Comparison of ENCODE assay signal across 17 mouse cellular contexts in genomic region chr19:12497909-12498308, GRCm38 (mm10). TPM values are rescaled to one million over a fixed set of nuclear protein-coding genes. Genes with fewer than 3 reads are reported as not detected.
DNase-seq lines count a peak whose midpoint lies in the region; ATAC-seq and TF ChIP-seq lines count a peak whose summit lies in the region.
"Had no signal": no experiment of that assay in that cellular context is flagged by ENCODE, and none has a peak within 500 bp of the region (broad histone marks: within the 10 kb centered on the region; RNA-seq: fewer than 3 reads in every experiment).

No protein-coding gene starts in this region.

- peak overlapping the region; percentile 97 for H3K27ac ChIP-seq in hindbrain, embryonic 14.5 days
- H3K27ac ChIP-seq in midbrain, embryonic 15.5 days = no peak overlapping the region
- no peak overlapping the region for H3K27ac ChIP-seq in kidney, embryonic 15.5 days
- H3K27ac ChIP-seq: embryonic facial prominence, embryonic 15.5 days had no signal

- H3K9ac ChIP-seq in hindbrain, embryonic 14.5 days = no peak overlapping the region
- H3K9ac ChIP-seq in midbrain, embryonic 15.5 days = no peak overlapping the region
- no peak overlapping the region for H3K9ac ChIP-seq in kidney, embryonic 15.5 days
- H3K9ac ChIP-seq: embryonic facial prominence, embryonic 15.5 days had no signal

- WGBS in hindbrain, embryonic 14.5 days = 22% methylated on average over 2 of the region's 2 CpGs
- 46% methylated on average over 2 of the region's 2 CpGs for WGBS in midbrain, embryonic 15.5 days
- WGBS in kidney, embryonic 15.5 days = 83% methylated on average over 2 of the region's 2 CpGs

- H3K36me3 ChIP-seq in hindbrain, embryonic 14.5 days (replicated peaks; ENCODE audit: control insufficient read depth, insufficient read depth) = peaks cover 7% of the 10 kb centered on the region
- no peaks in the 10 kb centered on the region for H3K36me3 ChIP-seq in midbrain, embryonic 15.5 days (replicated peaks)
- H3K36me3 ChIP-seq in kidney, embryonic 15.5 days = no peaks in the 10 kb centered on the region
- H3K36me3 ChIP-seq: embryonic facial prominence, embryonic 15.5 days had no signal

- peak; percentile 28 for ATAC-seq in frontal cortex, adult (ENCODE audit: low TSS enrichment)
- no peak for ATAC-seq in hindbrain, embryonic 14.5 days (ENCODE audit: low FRiP score)
- ATAC-seq in midbrain, embryonic 15.5 days (replicated peaks) = no peak
- no peak for ATAC-seq in kidney, embryonic 15.5 days (replicated peaks; ENCODE audit: low FRiP score)

- H3K4me2 ChIP-seq in hindbrain, embryonic 14.5 days (replicated peaks) = peak overlapping the region; percentile 82
- H3K4me2 ChIP-seq in midbrain, embryonic 15.5 days = peak overlapping the region; percentile 89; the same call in 1 of the 2 replicates
- H3K4me2 ChIP-seq in kidney, embryonic 15.5 days = no peak overlapping the region
- H3K4me2 ChIP-seq: embryonic facial prominence, embryonic 15.5 days had no signal

- peak overlapping the region; percentile 96; the same call in 1 of the 2 replicates for H3K4me3 ChIP-seq in hindbrain, embryonic 14.5 days (replicated peaks; ENCODE audit: low read length)
- no peak overlapping the region for H3K4me3 ChIP-seq in midbrain, embryonic 15.5 days
- no peak overlapping the region for H3K4me3 ChIP-seq in kidney, embryonic 15.5 days (replicated peaks)
- H3K4me3 ChIP-seq: embryonic facial prominence, embryonic 15.5 days had no signal

- no peak for TF ChIP-seq CTCF in brain, embryonic 14.5 days (IDR thresholded peaks at IDR 0.05; ENCODE audit: borderline replicate concordance, extremely low read depth, insufficient read depth, insufficient read length)

- H3K4me1 ChIP-seq in hindbrain, embryonic 14.5 days (replicated peaks; ENCODE audit: control insufficient read depth, insufficient read depth, low read length) = peaks cover 48% of the 10 kb centered on the region
- H3K4me1 ChIP-seq in midbrain, embryonic 15.5 days = peaks cover 44% of the 10 kb centered on the region
- peaks cover 20% of the 10 kb centered on the region for H3K4me1 ChIP-seq in kidney, embryonic 15.5 days

- no peak for TF ChIP-seq POLR2A in brain, embryonic 14.5 days (IDR thresholded peaks at IDR 0.05; ENCODE audit: borderline replicate concordance, extremely low read depth, insufficient read depth, insufficient read length, poor library complexity, severe bottlenecking)

- H3K9me3 ChIP-seq in hindbrain, embryonic 14.5 days (ENCODE audit: control insufficient read depth, low read length) = no peaks in the 10 kb centered on the region
- H3K9me3 ChIP-seq in midbrain, embryonic 15.5 days = no peaks in the 10 kb centered on the region
- H3K9me3 ChIP-seq in kidney, embryonic 15.5 days (replicated peaks) = no peaks in the 10 kb centered on the region
- H3K9me3 ChIP-seq: embryonic facial prominence, embryonic 15.5 days had no signal

- no peak for DNase-seq in frontal cortex, postnatal 10 days (ENCODE audit: low spot score in 2 of 2)
- peak; percentile 50 for DNase-seq in brain, embryonic 14.5 days (ENCODE audit: low read depth)
- DNase-seq in hindbrain, embryonic 14.5 days (ENCODE audit: low spot score) = peak; percentile 63
- no peak for DNase-seq in kidney, postnatal 14 days
- no peak for DNase-seq in kidney, adult 11 months
- DNase-seq: B cell, adult 2 months; cerebellum, adult 18-20 months; kidney, postnatal 10 days; liver; lung, adult 18-20 months; lung, postnatal 36 days; right cerebral cortex, postnatal 25 days; thymus, adult 18-20 months had no signal

- no peaks in the 10 kb centered on the region for H3K27me3 ChIP-seq in hindbrain, embryonic 14.5 days (ENCODE audit: control insufficient read depth, insufficient read depth, low read length)
- H3K27me3 ChIP-seq in midbrain, embryonic 15.5 days (replicated peaks) = no peaks in the 10 kb centered on the region
- 0 out of 2 replicates have a peak, but pooled peaks cover 6% of the 10 kb centered on the region for H3K27me3 ChIP-seq in kidney, embryonic 15.5 days
- H3K27me3 ChIP-seq: embryonic facial prominence, embryonic 15.5 days had no signal

RNA-seq across cellular contexts. Expression of gene Dtx4, which starts 3.3 kb away (rescaled TPM):
- polyA plus RNA-seq in brain, embryonic 14.5 days (2012; rRNA removed) = 23.5 and 50.1 TPM in 2 replicates
- 44.1 and 50.6 TPM in 2 replicates for polyA plus RNA-seq in hindbrain, embryonic 14.5 days (2014; fragmentation: Nextera tagmentation; extraction: Ambion mirVana)
- polyA plus RNA-seq in midbrain, embryonic 15.5 days (2015; fragmentation: Nextera tagmentation; extraction: Ambion mirVana) = 43.3 and 43.4 TPM in 2 replicates
- 6.2 and 6.7 TPM in 2 replicates for polyA plus RNA-seq in kidney, embryonic 15.5 days (2015; fragmentation: Nextera tagmentation; extraction: Ambion mirVana)

RNA-seq across cellular contexts. Expression of gene Mpeg1, which starts 37.3 kb away (rescaled TPM):
- 1.9 and 2.8 TPM in 2 replicates for polyA plus RNA-seq in brain, embryonic 14.5 days (2012; rRNA removed)
- 0.91 and 1.3 TPM in 2 replicates for polyA plus RNA-seq in hindbrain, embryonic 14.5 days (2014; fragmentation: Nextera tagmentation; extraction: Ambion mirVana)
- polyA plus RNA-seq in midbrain, embryonic 15.5 days (2015; fragmentation: Nextera tagmentation; extraction: Ambion mirVana) = 0.62 and 0.73 TPM in 2 replicates
- 0.57 and 0.62 TPM in 2 replicates for polyA plus RNA-seq in kidney, embryonic 15.5 days (2015; fragmentation: Nextera tagmentation; extraction: Ambion mirVana)

RNA-seq across cellular contexts. Expression of gene Fam111a, which starts 47.6 kb away (rescaled TPM):
- 5.0 and 6.4 TPM in 2 replicates for polyA plus RNA-seq in brain, embryonic 14.5 days (2012; rRNA removed)
- 7.1 and 7.5 TPM in 2 replicates for polyA plus RNA-seq in hindbrain, embryonic 14.5 days (2014; fragmentation: Nextera tagmentation; extraction: Ambion mirVana)
- 5.0 and 6.0 TPM in 2 replicates for polyA plus RNA-seq in midbrain, embryonic 15.5 days (2015; fragmentation: Nextera tagmentation; extraction: Ambion mirVana)
- polyA plus RNA-seq in kidney, embryonic 15.5 days (2015; fragmentation: Nextera tagmentation; extraction: Ambion mirVana) = 25.3 and 26.3 TPM in 2 replicates

Comparison
In these comparisons a context has a peak if more than half of its experiments do, and no peak if none do; other contexts are left out.
1. DNase-seq: peak in brain, embryonic 14.5 days (single experiment) and hindbrain, embryonic 14.5 days (single experiment); none in frontal cortex, postnatal 10 days (0 of 2), kidney, postnatal 14 days (single experiment) and kidney, adult 11 months (single experiment).